Mouse (Mus musculus): Measurements from ENCODE around the gene Dcun1d1.
A peak's percentile ranks its signal among the peaks of the same experiment; 100 is the strongest.

Dcun1d1 gene

GRCm38 (mm10) chr3:35929831-35930230, 7.4 kb downstream of the Dcun1d1 start:
- DNase-seq, result no peak

DNA sequence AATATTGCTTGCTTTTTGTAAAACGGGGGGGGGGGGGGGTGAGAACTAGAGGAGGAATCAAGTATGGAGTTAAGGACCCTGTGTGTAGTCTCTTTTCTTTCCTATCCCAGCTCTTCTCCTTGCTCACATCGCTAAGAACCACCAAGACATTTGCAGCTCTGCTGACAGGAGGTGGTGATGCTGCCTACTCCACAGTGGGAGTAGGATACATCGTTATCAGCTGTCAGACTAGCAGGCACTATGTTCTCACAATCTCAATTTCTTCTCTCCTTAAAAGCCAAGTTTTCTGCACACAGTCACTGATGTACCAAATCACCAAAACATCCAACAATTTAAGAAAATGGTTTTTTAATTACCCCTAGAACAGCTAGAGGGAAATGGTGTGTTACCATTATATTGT, 7.8 kb downstream of the Dcun1d1 start:
- peak; percentile 51 for DNase-seq

DNA sequence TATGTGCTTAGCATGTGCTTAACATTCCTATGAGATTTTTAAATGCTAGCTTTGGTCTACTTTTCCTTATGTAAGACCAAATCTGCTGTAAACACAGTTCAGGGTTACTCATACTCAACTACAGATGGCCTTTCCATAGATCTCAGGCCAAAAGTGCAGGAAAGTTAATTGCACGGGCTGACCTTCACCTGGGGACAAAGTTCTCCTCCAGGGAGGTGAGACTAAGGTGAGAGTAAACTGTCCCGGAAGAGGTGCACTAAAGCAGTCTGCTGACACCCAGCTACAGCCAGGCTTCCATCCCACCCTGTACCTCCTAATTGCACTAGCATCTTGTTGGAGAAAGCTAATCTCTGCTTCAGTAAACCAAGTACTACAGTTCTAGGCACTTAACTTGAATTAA, 11.4 kb downstream of the Dcun1d1 start:
- DNase-seq, result no peak

DNA sequence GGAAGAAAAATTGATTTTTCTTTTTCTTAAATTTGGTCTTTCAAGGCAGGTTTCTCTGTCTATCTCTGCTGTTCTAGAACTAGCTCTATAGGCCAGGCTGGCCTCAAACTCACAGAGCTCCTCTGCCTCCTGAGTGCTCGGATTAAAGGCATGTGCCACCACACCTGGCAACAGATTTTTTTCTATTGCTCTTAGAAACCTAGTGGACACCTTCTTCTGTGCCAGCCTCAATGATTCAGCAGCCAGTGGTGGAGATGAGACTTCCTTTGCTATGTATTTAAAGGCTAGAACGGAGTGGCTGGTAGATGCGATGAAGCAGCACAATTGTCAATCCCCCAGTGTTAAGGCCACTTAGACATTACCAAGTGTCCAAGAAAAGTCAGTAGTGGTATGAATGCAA, 13.2 kb downstream of the Dcun1d1 start:
- peak; percentile 51 for DNase-seq

DNA sequence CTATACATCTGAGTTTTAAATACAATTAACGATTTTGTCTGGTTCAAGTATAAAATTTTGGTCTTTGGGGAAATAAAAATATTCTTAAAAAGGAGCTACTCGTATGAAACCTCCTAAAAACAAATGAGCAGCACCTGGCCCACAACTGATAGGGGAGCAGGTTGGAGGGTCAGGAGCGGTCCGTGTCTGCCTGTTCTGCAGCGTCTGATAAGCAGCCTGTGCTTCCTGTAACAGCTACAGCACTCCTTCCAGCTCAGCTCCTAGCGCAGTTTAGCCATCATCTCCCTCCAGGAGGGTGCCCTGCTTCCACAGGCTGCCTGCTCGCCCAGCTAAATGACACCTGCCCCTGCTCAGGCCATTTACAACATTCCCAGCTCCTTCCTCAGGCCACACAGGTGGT, 13.8 kb downstream of the Dcun1d1 start:
- DNase-seq, result peak; percentile 90

DNA sequence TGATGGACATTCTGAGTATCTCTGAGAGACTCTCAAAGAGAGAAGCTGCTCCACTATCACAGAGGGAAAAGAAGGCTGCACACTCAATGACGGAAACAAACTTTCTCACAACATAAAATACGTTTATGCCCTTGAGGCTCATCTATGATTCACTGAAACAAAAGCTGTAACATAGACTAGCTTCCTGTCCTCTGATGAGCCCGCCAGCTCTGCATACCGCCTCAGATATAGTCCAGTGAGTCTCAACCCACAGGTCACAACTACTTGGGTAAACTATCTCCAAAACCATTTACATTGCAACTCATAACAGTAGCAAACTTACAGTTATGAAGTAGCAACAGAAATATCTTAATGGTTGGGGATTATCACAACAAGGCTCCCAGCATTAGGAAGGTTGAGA, 14.7 kb downstream of the Dcun1d1 start:
- peak; percentile 25 for DNase-seq

- DNase-seq, result no peak
Observed at GRCm38 (mm10) chr3:35918229-35918628, 19.0 kb downstream of the Dcun1d1 start.

DNA sequence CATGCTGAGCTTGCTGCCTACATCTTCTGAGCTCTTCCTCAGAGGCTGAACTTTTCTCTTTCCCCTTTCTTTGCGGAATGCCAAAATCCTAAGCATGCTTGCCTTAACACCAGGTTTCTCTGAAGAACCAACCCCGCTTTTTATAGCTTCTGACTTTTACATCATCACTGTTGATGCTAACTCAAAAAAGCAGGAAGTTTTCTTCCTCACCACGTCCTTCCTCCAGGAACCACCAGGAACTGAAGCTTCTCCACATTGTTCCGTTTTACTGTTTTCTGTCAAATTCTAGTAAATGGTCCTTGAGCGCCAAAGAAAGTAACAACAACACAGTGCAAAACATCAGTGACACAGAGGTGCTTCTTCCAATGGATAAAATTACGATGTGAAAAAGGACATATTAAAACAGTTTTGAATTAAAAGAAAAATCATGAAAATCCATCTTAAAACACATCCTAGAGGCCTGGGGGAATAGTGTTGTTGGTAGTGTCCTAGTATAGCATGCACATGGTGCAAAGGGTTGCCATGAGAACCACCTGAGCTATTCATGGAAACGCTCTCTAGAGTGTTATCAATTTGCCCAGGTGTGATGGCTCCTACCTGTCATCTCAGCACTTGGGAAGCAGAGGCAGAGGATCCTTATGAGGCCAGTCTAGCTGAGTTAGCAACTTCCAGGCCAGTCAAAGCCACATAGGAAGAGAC, 28.1 kb downstream of the Dcun1d1 start:
- no peak for DNase-seq

DNA sequence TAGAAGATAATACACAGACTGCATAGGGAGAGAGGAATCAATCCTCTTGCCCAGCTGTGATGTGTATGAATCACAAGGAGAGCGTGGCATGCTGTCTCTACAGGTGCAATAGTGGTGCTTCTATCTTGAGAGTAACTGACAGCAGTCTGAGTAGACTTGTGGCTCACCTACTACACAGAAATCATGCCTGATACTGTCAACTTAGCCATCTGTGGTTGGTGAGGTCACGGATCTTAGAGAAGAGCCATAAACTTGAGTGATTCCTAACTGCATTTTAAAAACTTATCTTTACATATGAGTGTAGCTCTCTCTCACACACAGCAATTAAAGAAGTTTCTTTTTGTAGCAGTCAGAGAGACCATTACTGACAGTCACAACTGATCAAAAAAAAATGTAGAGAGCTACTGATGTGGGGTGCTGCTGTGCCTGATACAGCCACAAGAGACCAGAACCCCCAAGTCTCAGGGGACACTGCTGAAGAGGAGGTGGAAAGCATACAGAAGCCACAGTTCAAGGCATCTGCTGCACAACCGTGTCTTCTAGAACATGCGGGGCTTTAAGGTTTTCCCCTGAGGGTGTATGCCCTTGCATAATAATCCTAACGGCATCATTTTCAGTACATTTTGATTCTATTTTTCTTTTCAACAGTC, 36.6 kb downstream of the Dcun1d1 start:
- no peak for DNase-seq

- no peak for DNase-seq
Observed at GRCm38 (mm10) chr3:35899109-35899508, 38.1 kb downstream of the Dcun1d1 start.

- DNase-seq, result no peak
Observed at GRCm38 (mm10) chr3:35897900-35898299, 39.3 kb downstream of the Dcun1d1 start.

DNA sequence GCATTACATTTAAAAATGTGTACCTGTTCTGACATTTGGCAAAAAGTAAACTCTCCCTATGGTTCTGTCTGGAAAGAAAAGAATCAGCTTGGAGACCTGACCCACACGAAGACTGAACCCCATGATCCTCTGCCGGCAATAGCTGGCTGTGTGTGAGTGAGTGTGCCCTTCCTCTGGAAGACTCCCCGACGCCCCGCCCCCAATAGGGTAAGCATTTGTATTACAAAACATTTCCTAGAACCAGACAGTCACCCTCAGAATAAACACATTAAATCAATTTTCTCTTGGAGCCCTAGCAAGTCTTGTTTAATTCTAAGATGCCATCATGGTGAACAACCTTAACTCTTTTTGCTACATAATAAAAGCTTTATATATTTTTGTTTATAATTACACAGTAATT, 44.1 kb downstream of the Dcun1d1 start:
- peak; percentile 28 for DNase-seq

DNA sequence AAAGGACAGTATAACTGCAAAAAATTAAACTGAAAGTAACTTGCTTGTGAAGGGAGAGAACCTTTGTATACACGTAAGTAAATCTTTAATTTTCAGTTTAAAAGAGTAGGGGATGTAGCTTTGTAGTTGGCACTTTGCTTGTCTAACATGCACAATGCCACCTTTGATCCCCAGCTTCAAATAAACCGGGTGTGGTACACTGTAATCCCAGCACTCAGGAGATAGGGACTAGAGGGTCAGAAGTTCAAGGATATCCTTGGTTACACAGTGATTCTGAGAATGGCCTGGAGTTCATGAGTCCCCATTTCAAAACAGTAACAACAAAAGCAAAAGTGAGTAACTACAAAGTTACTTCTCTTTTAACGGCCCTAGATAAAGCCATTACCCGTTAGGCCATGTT, 46.1 kb downstream of the Dcun1d1 start:
- no peak for DNase-seq

DNA sequence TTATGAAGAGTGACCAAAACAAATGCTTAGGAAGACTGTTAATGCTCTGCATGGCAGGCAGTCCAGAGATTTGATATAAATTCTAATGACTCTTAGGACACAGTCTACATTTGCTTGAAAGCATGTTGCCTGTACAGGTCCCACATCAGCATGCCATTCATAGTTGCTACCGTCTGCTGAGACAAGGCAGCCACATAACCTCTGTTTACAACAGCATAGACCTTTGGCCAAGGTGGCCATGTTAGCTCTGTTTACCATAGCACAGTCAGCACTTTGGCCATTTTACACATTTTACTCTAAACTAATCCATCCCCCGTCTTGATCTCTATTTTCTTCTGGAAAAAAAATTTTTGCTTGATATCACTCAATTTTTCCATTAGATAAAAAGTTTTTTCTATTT, 47.7 kb downstream of the Dcun1d1 start:
- DNase-seq, result no peak

DNA sequence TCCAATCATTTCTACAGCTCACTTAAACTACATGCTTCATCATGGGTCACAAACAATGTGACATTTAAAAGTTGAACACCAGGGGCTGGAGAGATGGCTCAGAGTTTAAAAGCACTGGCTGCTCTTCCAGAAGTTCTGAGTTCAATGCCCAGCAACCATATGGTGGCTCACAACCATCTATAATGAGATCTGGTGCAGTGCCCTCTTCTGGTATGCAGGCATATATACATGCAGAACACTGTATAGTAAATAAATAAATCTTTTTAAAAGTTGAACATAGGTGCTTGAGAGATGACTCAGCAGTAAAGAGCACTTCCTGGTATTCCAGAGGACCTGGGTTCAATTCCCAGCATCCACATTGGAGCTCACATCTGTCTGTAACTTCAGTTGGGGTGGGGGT, 54.0 kb downstream of the Dcun1d1 start:
- no peak for DNase-seq

- no peak for DNase-seq
Observed at GRCm38 (mm10) chr3:35849326-35849725, 87.9 kb downstream of the Dcun1d1 start.
